Comparison of ENCODE assay signal across 9 mouse cellular contexts in genomic region chr9:95194158-95194557, GRCm38 (mm10).
A peak's percentile ranks its signal among the peaks of the same experiment; 100 is the strongest.
DNase-seq lines count a peak whose midpoint lies in the region; ATAC-seq and TF ChIP-seq lines count a peak whose summit lies in the region.
"Had no signal": no experiment of that assay in that cellular context is flagged by ENCODE, and none has a peak within 500 bp of the region (broad histone marks: within the 10 kb centered on the region; RNA-seq: fewer than 3 reads in every experiment).

No protein-coding gene starts in this region.

- no peaks in the 10 kb centered on the region for H3K27me3 ChIP-seq in lung, postnatal 0 days (replicated peaks; ENCODE audit: insufficient read depth, low read length)
- no peaks in the 10 kb centered on the region for H3K27me3 ChIP-seq in forebrain, embryonic 11.5 days (ENCODE audit: control insufficient read depth, insufficient read depth, low read length)
- H3K27me3 ChIP-seq: neural tube, embryonic 13.5 days had no signal

- H3K9ac ChIP-seq in lung, postnatal 0 days (replicated peaks; ENCODE audit: low read depth) = no peak overlapping the region
- H3K9ac ChIP-seq in forebrain, embryonic 11.5 days (ENCODE audit: low read length) = no peak overlapping the region
- H3K9ac ChIP-seq: neural tube, embryonic 13.5 days had no signal

- TF ChIP-seq EP300 in lung, postnatal 0 days (IDR thresholded peaks at IDR 0.05) = peak; percentile 51; the same call in 1 of the 2 replicates

- ATAC-seq in hematopoietic stem cell, adult 5-6 weeks (replicated peaks in 1 of 2; ENCODE audit: insufficient read depth in 1 of 2, low FRiP score in 2 of 2, low TSS enrichment in 1 of 2, low read depth in 1 of 2, poor library complexity in 2 of 2, severe bottlenecking in 2 of 2) = peak; percentile 48 to 51; a peak in 3 of 4 replicates
- ATAC-seq in lung, postnatal 0 days = peak; percentile 71
- no peak for ATAC-seq in forebrain, embryonic 11.5 days (replicated peaks; ENCODE audit: low FRiP score)

- 5% methylated on average over 5 of the region's 5 CpGs for WGBS in lung, postnatal 0 days
- WGBS in forebrain, embryonic 11.5 days = 87% methylated on average over 5 of the region's 5 CpGs

- H3K4me2 ChIP-seq in lung, postnatal 0 days (replicated peaks; ENCODE audit: low read depth, low read length) = no peak overlapping the region
- H3K4me2 ChIP-seq in forebrain, embryonic 11.5 days (ENCODE audit: low read depth, low read length, severe bottlenecking) = no peak overlapping the region
- H3K4me2 ChIP-seq: neural tube, embryonic 13.5 days had no signal

- no peak overlapping the region for H3K4me3 ChIP-seq in lung, postnatal 0 days (ENCODE audit: low read depth, low read length)
- no peak overlapping the region for H3K4me3 ChIP-seq in forebrain, embryonic 11.5 days (ENCODE audit: low read depth, low read length)
- H3K4me3 ChIP-seq: neural tube, embryonic 13.5 days had no signal

- DNase-seq in embryo, embryonic 10.5 days (ENCODE audit: low spot score) = peak; percentile 14
- DNase-seq in embryo, embryonic 9.5 days (ENCODE audit: extremely low spot score) = no peak
- peak; percentile 49 to 62 for DNase-seq in adrenal gland, postnatal 36 days
- DNase-seq in lung, postnatal 0 days (ENCODE audit: low spot score) = peak; percentile 68
- no peak for DNase-seq in urinary bladder, adult 18-20 months (ENCODE audit: low spot score in 2 of 2)
- DNase-seq in forebrain, embryonic 11.5 days (ENCODE audit: low spot score) = no peak
- no peak for DNase-seq in B cell, adult 2 months

- peaks cover 13% of the 10 kb centered on the region; the same call in 1 of the 2 replicates for H3K4me1 ChIP-seq in lung, postnatal 0 days (ENCODE audit: insufficient read depth, low read depth, low read length)
- H3K4me1 ChIP-seq in forebrain, embryonic 11.5 days (replicated peaks; ENCODE audit: control insufficient read depth, insufficient read depth, low read length) = no peaks in the 10 kb centered on the region
- H3K4me1 ChIP-seq: neural tube, embryonic 13.5 days had no signal

- no peak overlapping the region for H3K27ac ChIP-seq in lung, postnatal 0 days (ENCODE audit: low read length)
- H3K27ac ChIP-seq in forebrain, embryonic 11.5 days (ENCODE audit: low read depth, low read length) = no peak overlapping the region
- H3K27ac ChIP-seq: neural tube, embryonic 13.5 days had no signal

- no peaks in the 10 kb centered on the region for H3K36me3 ChIP-seq in lung, postnatal 0 days (ENCODE audit: insufficient read depth, low read length)
- no peaks in the 10 kb centered on the region for H3K36me3 ChIP-seq in forebrain, embryonic 11.5 days (ENCODE audit: control insufficient read depth, insufficient read depth, low read length)
- H3K36me3 ChIP-seq: neural tube, embryonic 13.5 days had no signal

- H3K9me3 ChIP-seq in lung, postnatal 0 days (ENCODE audit: low read length) = no peaks in the 10 kb centered on the region
- H3K9me3 ChIP-seq in forebrain, embryonic 11.5 days (ENCODE audit: control insufficient read depth, low read length) = no peaks in the 10 kb centered on the region
- H3K9me3 ChIP-seq: neural tube, embryonic 13.5 days had no signal

- TF ChIP-seq CTCF in lung, postnatal 0 days (IDR thresholded peaks at IDR 0.05) = no peak

Comparison
In these comparisons a context has a peak if more than half of its experiments do, and no peak if none do; other contexts are left out.
1. DNase-seq: peak in embryo, embryonic 10.5 days (single experiment), adrenal gland, postnatal 36 days (2 of 2) and lung, postnatal 0 days (single experiment); none in embryo, embryonic 9.5 days (single experiment), urinary bladder, adult 18-20 months (0 of 2), forebrain, embryonic 11.5 days (single experiment) and B cell, adult 2 months (0 of 2).